Mouse (Mus musculus) intestine, postnatal 0 days (tissue): ENCODE measurements around the gene Zap70. TPM values are rescaled to one million over a fixed set of nuclear protein-coding genes. Genes with fewer than 3 reads are reported as not detected.

Source experiments
- ATAC-seq: fragments of 200-750 bp; cut with Nextera tagmentation; 2 replicates; pipeline ENCODE4 v1.8.0; 2017; ENCODE audit warnings: mild to moderate bottlenecking, moderate TSS enrichment, moderate library complexity
- H3K27ac ChIP-seq: fragments of 300-500 bp; sonication (generic); 2 replicates; pipeline ENCODE4 v1.5.1; 2014; ENCODE audit warnings: mild to moderate bottlenecking, low read depth, low read length, moderate library complexity
- H3K27me3 ChIP-seq: fragments of 300-500 bp; sonication (generic); replicated peaks from 2 replicates; pipeline ENCODE4 v1.6.1; 2014; ENCODE audit warnings: low read length, mixed read lengths; ENCODE audit not compliant: control insufficient read depth, insufficient read depth
- H3K36me3 ChIP-seq: fragments of 300-500 bp; sonication (generic); 2 replicates; pipeline ENCODE4 v1.6.1; 2014; ENCODE audit warnings: mild to moderate bottlenecking, moderate library complexity; ENCODE audit not compliant: control insufficient read depth, insufficient read depth
- H3K4me1 ChIP-seq: fragments of 300-500 bp; sonication (generic); replicated peaks from 2 replicates; pipeline ENCODE4 v1.6.1; 2014; ENCODE audit warnings: antibody characterized with exemption, low read length, mixed read lengths; ENCODE audit not compliant: control insufficient read depth, insufficient read depth
- H3K4me2 ChIP-seq: fragments of 300-500 bp; sonication (generic); replicated peaks from 2 replicates; pipeline ENCODE4 v1.6.1; 2014; ENCODE audit warnings: low read depth, mild to moderate bottlenecking, moderate library complexity
- H3K4me3 ChIP-seq: fragments of 300-500 bp; sonication (generic); 2 replicates; pipeline ENCODE4 v1.5.1; 2014; ENCODE audit warnings: low read depth, low read length
- H3K9ac ChIP-seq: fragments of 300-500 bp; sonication (generic); 2 replicates; pipeline ENCODE4 v1.6.1; 2014; ENCODE audit warnings: mild to moderate bottlenecking, low read depth, low read length
- H3K9me3 ChIP-seq: fragments of 300-500 bp; sonication (generic); 2 replicates; pipeline ENCODE4 v1.6.1; 2016; ENCODE audit warnings: mixed run types; ENCODE audit not compliant: control insufficient read depth
- CTCF ChIP-seq: sonication (generic); IDR thresholded peaks from 2 replicates; pipeline ENCODE4 v1.5.1; 2016; ENCODE audit warnings: low read depth, mild to moderate bottlenecking, control low read depth, antibody characterized with exemption, moderate library complexity
- WGBS: fragments of 180-500 bp; shearing (Covaris S2); extraction: QIAGEN DNeasy Blood & Tissue Kit; methylation state at CpG from one replicate; pipeline ENCODE4 v1.1.7; 2014; 5-methylcytosine and 5-hydroxymethylcytosine counted together
- polyA plus RNA-seq: library from polyadenylated mRNA; unstranded; fragments of >200 nt; fragmentation: Nextera tagmentation; extraction: Ambion mirVana; gene quantifications from 2 replicates; pipeline ENCODE4 v1.2.1, GENCODE M21; 2015

Gene Zap70
- polyA plus RNA-seq, 1 experiment from 2014 or later, result 0.70 TPM

DNA sequence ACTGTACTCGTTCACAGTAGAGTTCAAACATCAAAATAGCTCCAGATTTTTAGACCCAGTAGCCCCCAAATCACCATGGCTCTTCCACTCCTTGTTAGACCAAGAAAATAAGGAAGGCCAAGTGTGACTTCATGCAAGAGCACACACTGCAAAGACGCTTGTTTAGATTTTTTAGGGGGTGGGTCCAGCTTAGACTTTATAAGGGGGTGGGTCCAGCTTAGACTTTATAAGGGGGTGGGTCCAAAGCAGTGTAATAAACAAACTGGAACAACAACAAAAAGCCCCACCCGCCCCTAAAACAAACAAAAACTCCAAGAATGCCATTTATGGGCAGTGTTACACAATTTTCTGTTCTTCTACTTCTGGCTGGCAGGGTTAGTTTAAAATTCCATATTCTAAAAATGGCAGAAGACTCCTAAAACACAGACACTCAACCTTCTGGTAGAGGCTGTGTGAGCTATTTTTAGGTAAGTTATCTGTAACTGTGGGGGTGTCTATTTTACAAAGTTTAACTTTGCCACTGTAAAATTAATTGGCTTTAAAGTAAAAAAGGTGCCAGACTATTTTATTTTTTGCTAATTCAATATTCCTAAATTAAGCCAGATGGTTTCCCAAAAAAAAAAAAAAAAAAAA, 38.9 kb downstream of the Zap70 start:
- Histone ChIP-seq H3K36me3 (peaks cover 84% of the 10 kb centered on the region), H3K9ac (no peak overlapping the region), H3K9me3 (no peaks in the 10 kb centered on the region), H3K27me3 (no peaks in the 10 kb centered on the region), H3K4me2 (no peak overlapping the region), H3K4me1 (no peaks in the 10 kb centered on the region), H3K4me3 (no peak overlapping the region), H3K27ac (no peak overlapping the region)
- TF ChIP-seq CTCF, result no peak
- WGBS, result 64% methylated on average over 3 of the region's 3 CpGs
- ATAC-seq, result no peak

DNA sequence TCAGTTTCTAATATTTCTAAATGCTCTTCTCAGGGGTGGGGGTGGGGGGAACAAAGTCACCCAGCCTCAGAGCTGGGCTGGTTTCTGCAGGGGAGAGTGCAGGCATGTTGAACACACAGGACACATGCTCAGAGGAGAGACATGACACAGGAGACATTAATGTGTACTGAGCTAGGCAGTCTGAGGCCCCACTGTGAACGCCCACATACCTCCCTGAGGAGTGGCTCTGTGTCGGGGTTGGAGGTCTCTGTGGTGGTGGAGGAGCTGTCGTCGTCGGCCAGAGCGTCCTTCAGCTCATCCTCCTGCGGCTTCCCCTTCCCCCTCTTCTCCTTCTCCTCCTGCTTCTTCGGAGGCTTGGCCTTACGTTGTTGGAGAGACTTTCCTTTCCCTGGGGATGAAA, 42.7 kb downstream of the Zap70 start:
- no peak overlapping the region for H3K4me3 ChIP-seq
- H3K4me1 ChIP-seq, result no peaks in the 10 kb centered on the region
- no peaks in the 10 kb centered on the region for H3K27me3 ChIP-seq
- H3K4me2 ChIP-seq, result no peak overlapping the region
- H3K9ac ChIP-seq, result no peak overlapping the region
- H3K27ac ChIP-seq, result no peak overlapping the region
- no peaks in the 10 kb centered on the region for H3K9me3 ChIP-seq
- H3K36me3 ChIP-seq, result peaks cover 83% of the 10 kb centered on the region
- ATAC-seq, result no peak
- TF ChIP-seq CTCF, result no peak
- 58% methylated on average over 9 of the region's 9 CpGs for WGBS

DNA sequence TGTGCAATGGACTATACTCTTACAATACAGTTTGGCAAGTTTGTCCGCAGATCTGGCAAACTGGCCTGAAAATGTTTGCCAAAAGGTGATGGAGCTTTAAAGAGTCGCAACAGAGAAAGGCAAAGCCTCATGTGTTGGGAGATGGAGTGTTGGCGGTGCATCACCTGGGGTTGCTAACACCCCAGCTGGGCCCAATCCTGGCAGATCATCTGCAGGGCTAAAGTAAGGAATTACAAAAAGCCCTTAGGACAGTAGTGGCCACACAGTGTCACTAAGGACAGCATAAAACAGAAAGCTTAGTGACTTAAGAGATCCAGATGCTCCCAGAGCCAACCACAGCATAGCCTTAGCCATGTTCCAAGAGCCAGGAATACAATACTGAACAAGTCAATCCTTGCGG, 43.2 kb downstream of the Zap70 start:
- TF ChIP-seq CTCF, result no peak
- no peak for ATAC-seq
- whole genome bisulfite sequencing, result 90% methylated on average over 4 of the region's 4 CpGs
- no peaks in the 10 kb centered on the region for H3K9me3 ChIP-seq
- H3K27ac ChIP-seq, result no peak overlapping the region
- H3K27me3 ChIP-seq, result no peaks in the 10 kb centered on the region
- no peak overlapping the region for H3K4me3 ChIP-seq
- peaks cover 84% of the 10 kb centered on the region for H3K36me3 ChIP-seq
- no peaks in the 10 kb centered on the region for H3K4me1 ChIP-seq
- no peak overlapping the region for H3K4me2 ChIP-seq
- H3K9ac ChIP-seq, result no peak overlapping the region

DNA sequence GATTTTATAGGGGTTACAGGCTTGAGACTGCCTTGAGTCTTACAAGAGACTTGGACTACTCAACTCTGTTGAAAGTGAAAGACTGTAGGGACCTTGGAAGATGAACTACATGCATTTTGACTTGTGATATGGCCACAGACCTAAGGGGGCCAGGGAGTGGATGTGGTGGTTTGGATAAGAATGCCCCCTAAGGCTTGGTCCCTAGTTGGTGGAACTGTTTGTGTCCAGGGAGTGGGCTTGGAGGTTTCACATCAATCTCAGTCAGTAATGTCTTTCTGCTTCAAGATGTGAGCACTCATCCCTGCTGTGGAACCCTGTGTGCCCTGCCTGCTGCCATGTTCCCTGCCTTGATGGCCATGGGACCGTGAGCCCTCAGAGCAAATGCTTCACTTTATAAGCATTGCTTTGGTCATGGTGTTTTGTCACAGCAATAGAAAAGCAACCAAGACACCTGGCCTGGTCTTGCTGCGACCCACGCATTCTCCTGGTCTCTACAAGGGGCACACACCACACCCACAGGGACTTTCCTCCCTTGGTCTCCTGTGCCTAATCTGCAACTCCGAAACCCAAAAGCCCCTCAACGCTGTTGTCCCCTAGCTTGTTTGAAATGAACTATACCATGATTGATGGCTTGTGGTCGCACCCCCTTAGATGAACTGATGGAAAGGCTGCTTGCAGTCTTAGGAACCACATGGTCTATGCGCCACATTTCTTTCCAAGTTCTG, 44.7 kb downstream of the Zap70 start:
- ATAC-seq, result no peak
- whole genome bisulfite sequencing, result 93% methylated on average over 7 of the region's 7 CpGs
- H3K27me3 ChIP-seq, result no peaks in the 10 kb centered on the region
- H3K4me3 ChIP-seq, result no peak overlapping the region
- H3K9me3 ChIP-seq, result no peaks in the 10 kb centered on the region
- no peaks in the 10 kb centered on the region for H3K4me1 ChIP-seq
- peaks cover 94% of the 10 kb centered on the region for H3K36me3 ChIP-seq
- no peak overlapping the region for H3K4me2 ChIP-seq
- TF ChIP-seq CTCF, result no peak
- H3K27ac ChIP-seq, result no peak overlapping the region
- no peak overlapping the region for H3K9ac ChIP-seq

DNA sequence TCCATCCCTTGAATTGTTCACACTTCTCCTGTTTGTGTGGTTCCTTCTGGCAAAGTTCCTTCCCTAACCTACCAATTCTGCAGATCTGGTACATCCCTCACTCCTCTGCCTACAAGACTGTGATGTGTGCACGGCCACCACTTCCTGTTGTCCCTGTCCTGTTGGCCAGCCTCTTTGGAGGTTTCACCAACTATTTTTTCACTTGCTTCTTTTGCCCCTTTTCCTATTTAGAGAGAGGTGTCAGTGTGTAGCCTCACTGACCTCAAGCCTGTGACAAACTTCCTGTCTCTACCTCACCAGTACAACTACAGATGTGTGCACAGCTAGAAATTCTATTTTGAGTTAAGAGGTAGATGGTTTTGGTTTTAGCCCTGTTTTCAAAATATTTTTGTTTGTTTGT, 45.5 kb downstream of the Zap70 start:
- peaks cover 94% of the 10 kb centered on the region for H3K36me3 ChIP-seq

DNA sequence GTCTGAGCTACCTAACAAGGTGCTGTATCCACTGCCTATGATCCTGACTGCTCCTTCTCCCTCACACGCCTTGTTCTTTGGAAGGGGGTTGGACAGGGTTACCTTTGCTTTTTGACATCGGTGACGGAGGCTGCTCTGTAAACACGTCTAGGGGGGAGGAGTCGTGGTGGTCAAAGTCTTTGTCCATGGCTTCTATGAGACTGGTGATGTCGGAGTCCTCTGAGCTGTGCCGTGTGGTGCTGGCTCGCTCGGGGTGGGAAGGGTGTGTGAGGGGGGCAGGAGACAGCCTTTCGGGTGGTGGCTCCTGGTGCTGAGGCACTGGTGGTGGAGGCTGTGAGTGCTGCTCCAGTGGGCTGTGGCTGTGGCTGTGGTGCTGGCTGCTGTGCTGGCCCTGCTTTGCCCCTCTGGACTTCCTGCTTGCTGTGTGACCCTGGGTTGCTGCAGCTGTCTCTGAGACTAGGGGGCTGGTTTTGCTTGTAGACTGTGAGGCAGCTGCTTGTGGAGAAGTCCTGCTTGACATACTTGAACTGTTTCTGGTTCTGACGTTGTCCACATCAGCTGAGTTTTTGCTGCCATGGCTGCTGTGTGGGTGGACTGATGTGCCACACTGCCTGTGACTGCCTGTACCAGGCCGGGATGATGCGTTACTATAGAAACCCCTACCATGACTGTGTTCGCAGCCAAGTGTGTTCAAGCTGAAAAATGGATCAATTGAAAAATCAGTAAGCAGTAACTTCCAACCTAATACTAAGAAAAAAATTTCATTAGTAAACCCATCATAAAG, 46.4 kb downstream of the Zap70 start:
- no peak overlapping the region for H3K4me2 ChIP-seq
- WGBS, result 85% methylated on average over 14 of the region's 14 CpGs
- no peaks in the 10 kb centered on the region for H3K27me3 ChIP-seq
- H3K36me3 ChIP-seq, result peaks cover 91% of the 10 kb centered on the region
- H3K27ac ChIP-seq, result no peak overlapping the region
- H3K4me3 ChIP-seq, result no peak overlapping the region
- no peak for ATAC-seq
- no peak for TF ChIP-seq CTCF
- H3K9ac ChIP-seq, result no peak overlapping the region
- no peaks in the 10 kb centered on the region for H3K4me1 ChIP-seq
- H3K9me3 ChIP-seq, result no peaks in the 10 kb centered on the region

More for the DNA sequence above, 45.5 kb downstream of the Zap70 start:
- TF ChIP-seq CTCF, result no peak
- Histone ChIP-seq H3K9me3 (no peaks in the 10 kb centered on the region), H3K27me3 (no peaks in the 10 kb centered on the region), H3K27ac (no peak overlapping the region), H3K4me1 (no peaks in the 10 kb centered on the region), H3K9ac (no peak overlapping the region), H3K4me3 (no peak overlapping the region), H3K4me2 (no peak overlapping the region)
- ATAC-seq, result no peak
- WGBS, result 81% methylated on average over 1 of the region's 1 CpGs
